In the genomic region with DNA sequence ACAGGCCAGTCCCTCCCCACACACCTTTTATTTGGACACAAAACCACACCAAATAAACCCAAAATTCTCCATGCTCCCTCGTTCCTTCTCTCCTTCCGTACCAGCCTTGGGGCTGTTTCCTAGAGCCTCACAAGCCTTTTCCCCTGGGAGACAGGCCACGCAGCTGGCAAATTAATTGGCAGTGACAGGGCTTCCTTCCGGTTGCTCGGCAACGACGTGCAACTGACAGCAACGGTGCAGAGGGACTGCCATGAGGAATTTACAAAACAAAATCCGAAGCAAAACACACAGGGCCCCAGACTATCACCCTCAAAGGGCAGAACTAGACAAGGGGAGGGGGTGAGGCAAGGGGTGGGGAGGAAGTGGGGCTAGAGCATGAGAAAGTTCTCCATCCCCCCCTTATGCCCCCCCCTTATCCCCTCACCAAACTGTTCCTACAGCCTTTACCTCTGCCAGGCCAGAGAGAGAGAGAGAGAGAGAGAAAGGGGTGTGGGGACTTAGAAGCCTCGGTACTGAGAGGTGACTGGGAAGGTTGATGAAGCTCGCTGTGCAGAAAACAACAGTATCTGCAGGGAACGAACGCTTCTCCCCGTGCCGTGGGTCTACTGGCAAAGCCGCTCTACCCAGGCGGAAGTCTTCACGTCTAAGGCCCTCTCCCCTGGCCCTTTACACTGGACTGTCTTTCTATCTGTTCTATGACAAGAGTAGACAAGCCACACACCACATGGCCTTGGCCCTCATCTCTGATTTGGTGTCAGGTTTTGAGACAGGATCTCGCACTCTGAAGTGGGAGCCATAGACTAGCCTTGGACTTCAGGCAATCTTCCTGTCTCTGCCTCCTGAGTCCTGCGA, we compare ENCODE assay signal across 8 mouse cellular contexts.
DNase-seq lines count a peak whose midpoint lies in the region; ATAC-seq and TF ChIP-seq lines count a peak whose summit lies in the region.

No protein-coding gene starts in this region.

- no peak for TF ChIP-seq CTCF in brain, embryonic 14.5 days (IDR thresholded peaks at IDR 0.05; ENCODE audit: borderline replicate concordance, extremely low read depth, insufficient read depth, insufficient read length)
- no peak for TF ChIP-seq CTCF in kidney, postnatal 0 days (IDR thresholded peaks at IDR 0.05; ENCODE audit: low read depth)

- no peak overlapping the region for H3K27ac ChIP-seq in kidney, postnatal 0 days
- H3K27ac ChIP-seq in lung, embryonic 15.5 days: 0 out of 2 replicates have a peak overlapping the region, but pooled peaks have one; percentile 22

- H3K4me1 ChIP-seq in kidney, postnatal 0 days (replicated peaks; ENCODE audit: insufficient read depth, low read length): peaks cover 18% of the 10 kb centered on the region
- peaks cover 46% of the 10 kb centered on the region for H3K4me1 ChIP-seq in lung, embryonic 15.5 days

- H3K9me3 ChIP-seq in kidney, postnatal 0 days (replicated peaks; ENCODE audit: low read length): no peaks in the 10 kb centered on the region
- H3K9me3 ChIP-seq in lung, embryonic 15.5 days: no peaks in the 10 kb centered on the region

- no peak for TF ChIP-seq POLR2A in brain, embryonic 14.5 days (IDR thresholded peaks at IDR 0.05; ENCODE audit: borderline replicate concordance, extremely low read depth, insufficient read depth, insufficient read length, poor library complexity, severe bottlenecking)

- no peak overlapping the region for H3K9ac ChIP-seq in kidney, postnatal 0 days (ENCODE audit: low read depth, low read length)
- H3K9ac ChIP-seq in lung, embryonic 15.5 days: no peak overlapping the region

- H3K36me3 ChIP-seq in kidney, postnatal 0 days (ENCODE audit: insufficient read depth, low read length): no peaks in the 10 kb centered on the region
- no peaks in the 10 kb centered on the region for H3K36me3 ChIP-seq in lung, embryonic 15.5 days

- ATAC-seq in kidney, postnatal 0 days (replicated peaks; ENCODE audit: low FRiP score, low read depth): no peak
- ATAC-seq in lung, embryonic 15.5 days (ENCODE audit: borderline replicate concordance, extremely low read depth, low FRiP score, low TSS enrichment): no peak
- ATAC-seq in inflammation-experienced regulatory T-cells, adult 6 months: no peak

- H3K4me2 ChIP-seq in kidney, postnatal 0 days (ENCODE audit: low read length): 0 out of 2 replicates have a peak overlapping the region, but pooled peaks have one; percentile 5
- H3K4me2 ChIP-seq in lung, embryonic 15.5 days: no peak overlapping the region

- no peaks in the 10 kb centered on the region for H3K27me3 ChIP-seq in kidney, postnatal 0 days (ENCODE audit: insufficient read depth, low read length)
- no peaks in the 10 kb centered on the region for H3K27me3 ChIP-seq in lung, embryonic 15.5 days

- DNase-seq in R1 (ENCODE audit: low read depth, low spot score): peak; percentile 47
- DNase-seq in brain, embryonic 14.5 days (ENCODE audit: low read depth): peak; percentile 98
- peak; percentile 65 for DNase-seq in forelimb bud, embryonic 11.5 days (ENCODE audit: low read depth, low spot score)
- DNase-seq in kidney, postnatal 0 days (ENCODE audit: low spot score): no peak
- DNase-seq in right cerebral cortex, adult 18-20 months: peak; percentile 59
- no peak for DNase-seq in urinary bladder, postnatal 25 days (ENCODE audit: low spot score)

- no peak overlapping the region for H3K4me3 ChIP-seq in kidney, postnatal 0 days (replicated peaks; ENCODE audit: low read depth, low read length)
- no peak overlapping the region for H3K4me3 ChIP-seq in lung, embryonic 15.5 days

- WGBS in kidney, postnatal 0 days: 42% methylated on average over 20 of the region's 20 CpGs
- 34% methylated on average over 20 of the region's 20 CpGs for WGBS in lung, embryonic 15.5 days

Comparison
In these comparisons a context has a peak if more than half of its experiments do, and no peak if none do; other contexts are left out.
1. DNase-seq: peak in R1 (single experiment), brain, embryonic 14.5 days (single experiment), forelimb bud, embryonic 11.5 days (single experiment) and right cerebral cortex, adult 18-20 months (single experiment); none in kidney, postnatal 0 days (single experiment) and urinary bladder, postnatal 25 days (single experiment).